Mouse (Mus musculus) kidney, adult 2 months (tissue): ENCODE data around the gene Slc15a4.

Experiments
- CTCF ChIP-seq: fragments of 200-500 bp; conservative IDR thresholded peaks from 2 replicates; pipeline ENCODE4 v1.5.1; 2011; ENCODE audit warnings: low read depth, mild to moderate bottlenecking, control low read depth, low read length, moderate library complexity, mixed read lengths; ENCODE audit not compliant: insufficient read depth, insufficient read length
- POLR2A ChIP-seq: fragments of 200-500 bp; IDR thresholded peaks from one replicate; pipeline ENCODE4 v1.6.1; 2011; ENCODE audit warnings: low read depth, low read length, control low read depth

- TF ChIP-seq CTCF (no peak), POLR2A (no peak)
These were observed 44.9 kb upstream of the Slc15a4 start for GRCm38 (mm10) chr5:127677561-127677960.
